Mouse (Mus musculus) forebrain, embryonic 12.5 days (tissue): ENCODE results near the gene Homer2. TPM values are rescaled to one million over a fixed set of nuclear protein-coding genes. Genes with fewer than 3 reads are reported as not detected.

Experiments
- ATAC-seq: fragments of 200-750 bp; cut with Nextera tagmentation; 2 replicates; pipeline ENCODE4 v1.8.0; 2017; ENCODE audit warnings: moderate TSS enrichment; ENCODE audit not compliant: low FRiP score
- H3K27ac ChIP-seq: fragments of 300-500 bp; sonication (generic); 2 replicates; pipeline ENCODE4 v1.5.1; 2016; ENCODE audit warnings: mild to moderate bottlenecking
- H3K27me3 ChIP-seq: fragments of 300-500 bp; sonication (generic); 2 replicates; pipeline ENCODE4 v1.6.1; 2016; ENCODE audit warnings: mild to moderate bottlenecking
- H3K36me3 ChIP-seq: fragments of 300-500 bp; sonication (generic); replicated peaks from 2 replicates; pipeline ENCODE4 v1.6.1; 2016; ENCODE audit warnings: mild to moderate bottlenecking
- H3K4me1 ChIP-seq: fragments of 300-500 bp; sonication (generic); 2 replicates; pipeline ENCODE4 v1.6.1; 2016
- H3K4me2 ChIP-seq: fragments of 300-500 bp; sonication (generic); 2 replicates; pipeline ENCODE4 v1.6.1; 2016; ENCODE audit warnings: mild to moderate bottlenecking, moderate library complexity
- H3K4me3 ChIP-seq: fragments of 300-500 bp; sonication (generic); replicated peaks from 2 replicates; pipeline ENCODE4 v1.5.1; 2016; ENCODE audit warnings: mild to moderate bottlenecking
- H3K9ac ChIP-seq: fragments of 300-500 bp; sonication (generic); 2 replicates; pipeline ENCODE4 v1.6.1; 2016; ENCODE audit warnings: mild to moderate bottlenecking
- H3K9me3 ChIP-seq: fragments of 300-500 bp; sonication (generic); 2 replicates; pipeline ENCODE4 v1.6.1; 2016
- WGBS: fragments of 180-500 bp; shearing (Covaris S2); methylation state at CpG from one replicate; pipeline ENCODE4 v1.1.7; 2016; 5-methylcytosine and 5-hydroxymethylcytosine counted together
- polyA plus RNA-seq: library from polyadenylated mRNA; unstranded; fragments of >200 nt; fragmentation: Nextera tagmentation; extraction: Ambion mirVana; gene quantifications from 2 replicates; pipeline ENCODE4 v1.2.1, GENCODE M21; 2016

Gene Homer2
- polyA plus RNA-seq, 1 experiment from 2014 or later, result 33.3 TPM

DNA sequence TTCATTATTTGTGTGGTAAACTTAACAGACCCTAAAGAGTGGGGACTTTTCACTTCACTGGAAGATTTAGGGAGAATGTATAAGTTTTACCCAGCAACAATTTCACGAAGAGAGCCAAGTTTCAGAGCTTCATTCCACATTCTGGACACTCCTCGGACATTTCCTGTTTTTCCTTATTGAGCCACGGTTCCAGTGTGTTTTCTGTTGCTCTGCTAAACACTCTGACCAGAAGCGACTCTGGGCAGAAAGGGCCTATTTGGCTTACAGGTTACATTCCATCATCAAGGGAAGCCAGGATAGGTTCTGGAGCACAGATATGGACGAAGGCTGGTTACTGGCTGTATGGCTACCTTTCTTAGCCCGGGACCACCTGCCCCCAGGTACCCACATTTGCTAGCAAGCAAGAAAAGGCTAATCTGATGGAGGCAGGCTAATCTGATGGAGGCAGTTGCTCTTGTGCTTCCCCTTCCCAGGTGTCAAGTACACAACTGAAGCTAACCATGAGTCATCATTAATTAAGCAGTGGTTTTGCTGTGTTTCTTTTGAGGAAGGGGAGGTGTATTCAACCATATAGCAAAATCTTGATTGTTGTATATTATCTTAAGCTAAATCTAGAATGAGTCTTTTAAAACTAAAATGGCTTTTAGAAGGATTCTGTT lies 134.6 kb downstream of the Homer2 start:
- WGBS, result 84% methylated on average over 6 of the region's 6 CpGs
- Histone ChIP-seq H3K9ac (no peak overlapping the region), H3K4me2 (peak overlapping the region; percentile 77), H3K9me3 (no peaks in the 10 kb centered on the region), H3K27ac (no peak overlapping the region), H3K4me1 (peaks cover 10% of the 10 kb centered on the region), H3K4me3 (peak overlapping the region; percentile 86; the same call in 1 of the 2 replicates), H3K36me3 (peaks cover 7% of the 10 kb centered on the region), H3K27me3 (no peaks in the 10 kb centered on the region)
- no peak for ATAC-seq

DNA sequence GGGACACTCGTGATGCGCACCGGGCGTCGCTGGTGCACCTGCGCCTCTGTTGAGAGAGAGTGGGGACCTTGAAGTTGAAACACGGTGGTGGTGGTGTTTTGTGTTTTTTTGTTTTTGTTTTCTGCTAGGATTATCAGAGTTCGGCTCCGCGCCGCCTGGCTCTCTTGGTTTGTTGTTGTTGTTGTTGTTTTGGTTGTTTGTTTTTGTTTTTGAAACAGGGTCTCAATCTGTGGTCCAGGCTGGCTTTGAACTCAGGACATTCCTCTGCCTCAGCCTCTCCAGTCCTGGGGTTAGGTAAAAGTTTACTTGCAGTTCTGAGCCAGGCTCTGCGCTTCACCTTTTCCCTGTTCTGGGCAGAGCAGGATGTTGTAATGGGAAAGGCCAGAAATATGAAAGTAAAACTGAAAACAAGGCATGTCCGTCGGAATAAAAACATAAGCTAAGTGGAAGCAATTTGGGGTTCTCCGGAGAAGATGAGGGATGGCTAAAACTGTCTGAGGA lies 135.3 kb downstream of the Homer2 start:
- peak overlapping the region; percentile 77 for H3K4me2 ChIP-seq
- 20% methylated on average over 15 of the region's 15 CpGs for WGBS
- H3K27me3 ChIP-seq, result no peaks in the 10 kb centered on the region
- peaks cover 5% of the 10 kb centered on the region for H3K36me3 ChIP-seq
- ATAC-seq, result no peak
- peak overlapping the region; percentile 97 for H3K27ac ChIP-seq
- peaks cover 10% of the 10 kb centered on the region for H3K4me1 ChIP-seq
- no peaks in the 10 kb centered on the region for H3K9me3 ChIP-seq
- peak overlapping the region; percentile 85 for H3K9ac ChIP-seq
- peak overlapping the region; percentile 86 for H3K4me3 ChIP-seq

DNA sequence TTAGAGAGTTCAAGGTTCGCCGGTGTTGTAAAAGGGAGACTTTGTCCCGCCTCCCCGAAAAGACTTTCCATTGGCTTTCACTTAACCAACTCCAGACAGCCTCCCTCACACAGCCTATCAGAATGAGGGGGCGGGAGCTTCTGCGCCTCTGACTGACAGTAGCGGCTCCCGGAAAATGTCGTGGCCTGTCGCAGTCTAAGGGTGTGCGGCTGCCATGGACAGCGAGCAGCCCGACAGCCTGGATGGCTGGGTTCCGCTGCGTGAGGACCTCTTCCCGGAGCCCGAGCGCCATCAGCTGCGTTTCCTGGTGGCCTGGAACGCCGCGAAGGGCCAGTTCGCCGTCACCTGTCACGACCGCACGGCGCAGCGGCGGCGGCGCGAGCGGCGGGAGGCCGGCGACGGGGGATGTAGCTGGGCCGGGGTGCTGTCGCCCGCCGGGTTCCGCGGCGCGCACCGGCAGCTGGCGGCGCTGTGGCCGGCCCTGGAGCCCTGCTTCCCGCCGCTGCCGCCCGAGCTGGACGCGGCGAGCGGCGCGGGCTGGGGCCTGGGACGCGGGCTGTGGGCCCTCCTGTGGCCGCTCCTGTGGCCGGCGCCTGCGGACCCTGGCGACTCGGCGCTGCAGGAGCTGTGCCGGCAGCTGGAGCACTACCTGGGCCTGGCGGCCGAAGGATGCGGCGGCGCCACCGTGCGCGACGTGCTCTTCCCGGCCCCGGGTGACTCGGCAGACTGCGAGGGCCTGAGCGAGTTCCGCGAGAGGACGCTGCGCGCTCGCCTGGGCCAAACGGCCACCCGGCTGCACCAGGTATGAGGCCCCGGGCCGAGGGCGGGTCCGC lies 136.0 kb downstream of the Homer2 start, which contains the start of gene Whamm:
Whamm (plus strand) TSS at position 159 of the 833 bp plus-strand sequence.
- Histone ChIP-seq H3K4me1 (peaks cover 10% of the 10 kb centered on the region), H3K27ac (peak within 1 kb of the TSS; percentile 97), H3K27me3 (no peaks in the 10 kb centered on the region), H3K4me2 (peak within 1 kb of the TSS; percentile 77), H3K4me3 (peak within 1 kb of the TSS; percentile 86), H3K9me3 (no peaks in the 10 kb centered on the region), H3K9ac (peak within 1 kb of the TSS; percentile 85), H3K36me3 (peaks cover 5% of the 10 kb centered on the region)
- peak; percentile 100 for ATAC-seq
- WGBS, result under 1% methylated on average over 80 of the region's 96 CpGs

DNA sequence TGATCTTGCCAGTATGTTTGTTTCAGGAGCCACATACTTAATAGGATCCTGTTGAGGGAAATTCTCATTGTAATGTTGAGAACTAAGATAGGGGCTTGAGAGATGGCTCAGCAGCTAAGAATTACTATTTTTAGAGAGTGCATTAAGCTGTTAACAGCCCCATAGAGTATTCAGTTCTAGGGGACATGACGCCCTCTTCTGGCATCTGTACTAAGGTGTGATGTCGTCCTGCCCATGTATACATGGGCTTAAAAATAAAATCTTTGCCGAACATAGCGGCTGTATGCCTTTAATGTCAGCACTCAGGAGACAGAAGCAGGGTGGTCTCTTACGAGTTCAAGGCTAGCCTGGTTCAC lies 136.6 kb downstream of the Homer2 start:
- ATAC-seq, result no peak
- Histone ChIP-seq H3K9ac (no peak overlapping the region), H3K27ac (no peak overlapping the region), H3K36me3 (peaks cover under 1% of the 10 kb centered on the region), H3K4me3 (peak overlapping the region; percentile 86), H3K27me3 (no peaks in the 10 kb centered on the region), H3K4me1 (peaks cover 10% of the 10 kb centered on the region), H3K4me2 (peak overlapping the region; percentile 77), H3K9me3 (no peaks in the 10 kb centered on the region)
- 4% methylated on average over 5 of the region's 5 CpGs for WGBS

DNA sequence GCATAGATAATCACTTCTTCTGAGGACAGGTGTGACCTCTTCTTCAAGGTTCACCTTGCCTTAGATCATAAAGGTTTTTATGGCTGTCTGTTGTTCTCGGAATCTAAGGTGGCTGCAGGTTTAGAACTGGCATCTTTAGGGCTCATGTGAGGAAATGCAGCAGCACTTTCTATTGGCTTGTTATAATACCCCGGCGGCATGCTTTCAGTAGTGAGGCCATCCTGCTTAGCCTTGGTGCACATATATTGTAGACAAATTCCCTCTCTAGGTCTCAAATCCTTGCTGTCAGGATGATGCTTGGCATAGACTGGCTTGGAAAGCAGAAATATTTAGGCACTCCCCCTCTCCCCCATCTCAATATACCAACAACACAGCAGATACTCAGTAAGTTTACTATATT lies 137.1 kb downstream of the Homer2 start:
- Histone ChIP-seq H3K27ac (no peak overlapping the region), H3K9me3 (no peaks in the 10 kb centered on the region), H3K4me3 (no peak overlapping the region), H3K9ac (no peak overlapping the region), H3K4me1 (peaks cover 10% of the 10 kb centered on the region), H3K4me2 (no peak overlapping the region), H3K36me3 (no peaks in the 10 kb centered on the region), H3K27me3 (no peaks in the 10 kb centered on the region)
- WGBS, result 91% methylated on average over 3 of the region's 3 CpGs
- no peak for ATAC-seq

DNA sequence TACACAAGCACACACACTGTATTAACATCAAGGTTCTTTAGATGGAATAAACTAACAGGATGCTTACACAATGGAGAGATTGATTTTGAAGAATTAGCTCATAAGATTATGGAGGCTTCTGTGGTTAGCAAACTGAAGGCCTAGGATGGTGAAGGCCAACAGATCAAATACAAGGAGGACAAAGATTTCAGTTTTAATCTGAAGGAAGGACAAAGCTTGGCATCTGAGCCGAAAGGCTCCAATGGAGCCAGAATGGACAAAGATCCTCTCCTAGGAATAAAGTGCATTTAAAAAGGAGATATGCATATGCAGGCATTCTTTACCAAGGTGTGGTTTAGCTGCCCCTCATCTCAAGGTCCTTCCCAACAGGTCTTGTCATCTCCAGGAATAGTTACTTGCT lies 137.5 kb downstream of the Homer2 start:
- Histone ChIP-seq H3K4me3 (no peak overlapping the region), H3K9ac (no peak overlapping the region), H3K4me2 (no peak overlapping the region), H3K27ac (no peak overlapping the region), H3K4me1 (peaks cover 10% of the 10 kb centered on the region), H3K27me3 (no peaks in the 10 kb centered on the region), H3K36me3 (no peaks in the 10 kb centered on the region), H3K9me3 (no peaks in the 10 kb centered on the region)
- WGBS, result 91% methylated on average over 1 of the region's 1 CpGs
- no peak for ATAC-seq

DNA sequence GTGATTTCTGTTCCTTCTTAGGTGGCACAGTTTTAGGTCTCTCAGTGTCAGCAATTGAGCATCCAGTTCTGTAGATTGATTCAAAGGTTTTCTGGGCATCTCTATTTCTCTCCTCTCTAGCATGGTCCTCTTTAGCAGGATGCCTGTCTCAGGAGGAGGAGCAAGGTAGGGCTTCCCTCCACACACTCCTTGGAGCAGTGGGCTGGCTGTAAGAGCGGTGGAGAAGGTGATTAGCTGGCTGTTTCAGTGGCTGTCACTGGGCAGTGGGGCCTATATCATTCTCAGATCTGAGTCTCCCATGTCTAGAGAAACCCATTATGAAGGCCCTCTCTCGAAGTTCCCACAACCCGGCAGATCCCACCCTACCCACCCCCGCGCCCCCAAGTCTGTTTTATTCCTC lies 139.9 kb downstream of the Homer2 start:
- H3K4me3 ChIP-seq, result no peak overlapping the region
- H3K27ac ChIP-seq, result no peak overlapping the region
- H3K36me3 ChIP-seq, result no peaks in the 10 kb centered on the region
- H3K27me3 ChIP-seq, result no peaks in the 10 kb centered on the region
- H3K4me2 ChIP-seq, result no peak overlapping the region
- ATAC-seq, result no peak
- peaks cover 5% of the 10 kb centered on the region for H3K4me1 ChIP-seq
- H3K9ac ChIP-seq, result no peak overlapping the region
- H3K9me3 ChIP-seq, result no peaks in the 10 kb centered on the region
- WGBS, result 96% methylated on average over 5 of the region's 5 CpGs

DNA sequence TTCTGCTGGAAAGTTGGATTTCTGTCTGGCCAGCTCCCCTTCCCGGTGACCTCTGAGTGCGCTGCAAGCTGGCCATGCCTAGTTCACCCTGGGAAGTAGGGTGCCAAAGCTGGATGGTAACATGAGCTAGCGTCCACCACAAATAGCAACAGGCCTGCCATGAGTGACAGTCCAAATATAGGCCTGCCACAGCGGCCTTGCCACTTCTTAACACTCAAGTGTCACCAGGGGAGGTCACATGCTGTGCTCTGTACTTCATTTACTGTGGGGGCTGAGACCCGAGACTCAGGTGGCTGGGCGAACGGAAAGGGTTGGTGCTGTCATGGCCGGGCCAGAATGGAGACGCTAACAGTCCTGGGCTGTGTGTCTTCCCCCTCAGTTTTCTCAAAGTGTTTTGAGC lies 140.4 kb downstream of the Homer2 start, which contains the start of gene Fsd2:
Fsd2 (minus strand) TSS at position 53 of the 400 bp plus-strand sequence.
- ATAC-seq, result no peak
- Histone ChIP-seq H3K4me3 (no peak within 1 kb of the TSS), H3K9me3 (no peaks in the 10 kb centered on the region), H3K36me3 (no peaks in the 10 kb centered on the region), H3K4me2 (no peak within 1 kb of the TSS), H3K9ac (no peak within 1 kb of the TSS), H3K27ac (peak within 1 kb of the TSS; percentile 59; the same call in 1 of the 2 replicates), H3K27me3 (no peaks in the 10 kb centered on the region), H3K4me1 (peaks cover under 1% of the 10 kb centered on the region; the same call in 1 of the 2 replicates)
- 78% methylated on average over 9 of the region's 9 CpGs for whole genome bisulfite sequencing

DNA sequence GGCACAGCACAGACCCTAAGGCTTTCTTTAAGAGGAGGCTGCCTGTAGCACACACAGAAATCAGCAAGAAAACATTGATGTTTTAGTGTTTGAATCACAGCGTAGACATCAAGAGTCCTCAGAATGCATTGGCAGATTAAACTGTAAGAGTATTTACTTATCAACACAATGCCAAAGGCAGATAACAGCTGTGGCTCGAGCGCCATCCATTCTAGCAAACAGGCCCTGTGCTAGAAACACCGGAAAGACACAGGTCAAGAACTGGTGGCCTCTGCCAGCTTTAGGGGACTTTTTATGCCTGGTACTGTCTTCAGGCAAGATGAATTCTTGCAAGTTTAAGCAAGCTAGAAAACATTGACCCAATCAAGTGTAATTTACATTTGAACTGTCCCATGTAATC lies 141.0 kb downstream of the Homer2 start:
- no peaks in the 10 kb centered on the region for H3K36me3 ChIP-seq
- no peak overlapping the region for H3K27ac ChIP-seq
- no peak overlapping the region for H3K4me3 ChIP-seq
- no peaks in the 10 kb centered on the region for H3K27me3 ChIP-seq
- no peak for ATAC-seq
- no peaks in the 10 kb centered on the region; the same call in 1 of the 2 replicates for H3K4me1 ChIP-seq
- 75% methylated on average over 4 of the region's 4 CpGs for WGBS
- no peak overlapping the region for H3K4me2 ChIP-seq
- H3K9ac ChIP-seq, result no peak overlapping the region
- H3K9me3 ChIP-seq, result no peaks in the 10 kb centered on the region

DNA sequence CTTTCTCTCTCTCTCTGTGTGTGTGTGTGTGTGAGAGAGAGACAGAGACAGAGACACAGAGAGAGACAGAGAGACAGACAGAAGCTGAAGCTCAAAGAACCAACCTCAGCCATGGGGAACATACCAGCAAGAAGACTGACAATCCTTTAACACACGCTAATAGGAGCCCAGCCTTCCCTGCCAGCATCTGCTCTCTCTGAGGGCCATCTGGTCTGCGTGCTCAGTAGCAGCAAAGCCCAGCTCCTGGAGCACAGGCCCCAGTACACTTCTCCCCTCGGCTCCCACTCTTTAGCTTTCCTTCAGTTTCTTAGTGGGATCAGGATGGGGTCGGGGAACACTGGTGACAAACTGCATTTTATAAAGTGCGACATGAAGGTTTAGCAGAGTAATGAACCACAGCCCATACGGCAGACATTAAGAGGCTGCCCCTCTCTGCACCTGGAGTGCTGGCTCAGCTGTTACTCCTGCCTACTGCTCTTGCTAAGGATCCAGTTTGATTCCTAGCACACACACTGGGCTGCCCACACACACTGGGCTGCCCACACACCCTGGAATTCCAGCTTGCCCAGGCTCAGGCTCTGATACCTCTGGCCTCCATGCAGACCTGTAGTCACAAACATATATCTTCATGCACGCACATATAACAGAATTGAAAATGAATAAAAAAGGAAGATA lies 141.8 kb downstream of the Homer2 start:
- WGBS, result 73% methylated on average over 7 of the region's 7 CpGs
- H3K9me3 ChIP-seq, result no peaks in the 10 kb centered on the region
- no peak overlapping the region for H3K4me2 ChIP-seq
- no peaks in the 10 kb centered on the region for H3K36me3 ChIP-seq
- ATAC-seq, result no peak
- H3K4me1 ChIP-seq, result peaks cover 2% of the 10 kb centered on the region
- H3K27ac ChIP-seq, result peak overlapping the region; percentile 59; the same call in 1 of the 2 replicates
- no peak overlapping the region for H3K4me3 ChIP-seq
- no peaks in the 10 kb centered on the region for H3K27me3 ChIP-seq
- no peak overlapping the region for H3K9ac ChIP-seq

DNA sequence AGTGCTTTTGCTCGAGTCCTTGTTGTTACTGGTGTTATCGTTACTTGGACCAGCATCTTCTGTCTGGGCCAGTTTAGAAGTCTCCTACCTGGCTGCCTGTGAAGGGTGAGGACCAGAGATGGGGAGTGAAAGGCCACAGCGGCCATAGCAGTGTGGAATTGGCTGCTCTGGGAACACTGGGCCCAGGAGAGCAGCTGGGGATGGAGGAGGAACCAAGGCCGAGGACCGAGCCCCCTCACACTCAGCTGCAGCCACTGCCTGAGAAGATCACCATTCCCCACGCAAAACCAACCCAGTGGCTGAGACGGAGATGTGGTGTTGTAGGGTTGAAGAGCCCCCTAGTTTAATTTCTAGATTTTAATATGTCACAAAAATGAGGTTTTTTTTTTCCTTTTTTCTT lies 142.6 kb downstream of the Homer2 start:
- H3K9me3 ChIP-seq, result no peaks in the 10 kb centered on the region
- H3K4me2 ChIP-seq, result no peak overlapping the region
- no peak overlapping the region for H3K4me3 ChIP-seq
- peaks cover 7% of the 10 kb centered on the region for H3K4me1 ChIP-seq
- no peak for ATAC-seq
- H3K36me3 ChIP-seq, result no peaks in the 10 kb centered on the region
- WGBS, result 82% methylated on average over 7 of the region's 7 CpGs
- H3K9ac ChIP-seq, result no peak overlapping the region
- H3K27me3 ChIP-seq, result no peaks in the 10 kb centered on the region
- no peak overlapping the region for H3K27ac ChIP-seq

DNA sequence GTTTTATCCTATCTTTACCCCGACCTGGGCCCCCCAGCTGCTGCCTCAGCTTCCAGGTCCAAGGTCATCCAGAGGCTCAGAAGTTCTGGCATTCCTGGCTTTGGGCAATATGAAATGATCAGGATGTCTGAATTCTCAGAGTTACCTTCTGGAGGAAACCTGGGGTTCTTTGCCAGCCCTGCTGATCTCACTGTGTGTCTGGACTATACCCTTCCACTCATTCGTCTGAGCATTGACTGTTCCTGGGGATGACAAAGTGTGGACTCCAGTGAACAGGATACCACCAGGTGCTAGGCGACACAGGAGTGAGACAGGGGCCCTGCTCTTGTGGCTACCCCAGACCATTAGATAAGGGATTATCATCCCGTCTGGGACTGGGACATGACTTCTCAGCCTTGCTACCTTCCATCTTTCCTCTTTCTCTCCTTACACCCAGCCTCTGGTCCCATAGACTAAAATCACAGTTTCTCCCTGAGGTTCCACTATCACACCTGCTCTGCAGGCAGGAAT lies 143.8 kb downstream of the Homer2 start:
- H3K9ac ChIP-seq, result no peak overlapping the region
- no peaks in the 10 kb centered on the region for H3K36me3 ChIP-seq
- no peak overlapping the region for H3K27ac ChIP-seq
- no peak overlapping the region for H3K4me2 ChIP-seq
- H3K4me3 ChIP-seq, result no peak overlapping the region
- no peaks in the 10 kb centered on the region; the same call in 1 of the 2 replicates for H3K27me3 ChIP-seq
- WGBS, result 78% methylated on average over 4 of the region's 4 CpGs
- H3K4me1 ChIP-seq, result peaks cover 7% of the 10 kb centered on the region
- no peak for ATAC-seq
- no peaks in the 10 kb centered on the region for H3K9me3 ChIP-seq
